8 mouse cellular contexts compared by ENCODE assay signal in genomic region chr13:111944089-111944406, GRCm38 (mm10).
DNase-seq lines count a peak whose midpoint lies in the region; ATAC-seq and TF ChIP-seq lines count a peak whose summit lies in the region.

No protein-coding gene starts in this region.

- peaks cover 53% of the 10 kb centered on the region for H3K4me1 ChIP-seq in E14TG2a.4 (replicated peaks; ENCODE audit: low read depth, low read length)
- peaks cover 11% of the 10 kb centered on the region for H3K4me1 ChIP-seq in hindbrain, embryonic 10.5 days (replicated peaks)

- H3K36me3 ChIP-seq in E14TG2a.4 (ENCODE audit: insufficient read depth, low read length) = no peaks in the 10 kb centered on the region
- H3K36me3 ChIP-seq in hindbrain, embryonic 10.5 days = no peaks in the 10 kb centered on the region

- H3K4me3 ChIP-seq in E14TG2a.4 (replicated peaks; ENCODE audit: low read length) = peak overlapping the region; percentile 53
- H3K4me3 ChIP-seq in hindbrain, embryonic 10.5 days = no peak overlapping the region

- peak; percentile 66 for ATAC-seq in megakaryocyte, adult 5-6 weeks (ENCODE audit: poor library complexity, severe bottlenecking)

- no peaks in the 10 kb centered on the region for H3K9me3 ChIP-seq in E14TG2a.4 (ENCODE audit: low read length)
- H3K9me3 ChIP-seq in hindbrain, embryonic 10.5 days = no peaks in the 10 kb centered on the region

- peak overlapping the region; percentile 17; the same call in 1 of the 2 replicates for H3K27ac ChIP-seq in hindbrain, embryonic 10.5 days

- TF ChIP-seq CTCF in E14TG2a.4 (conservative IDR thresholded peaks at IDR 0.05; ENCODE audit: low read length) = no peak

- DNase-seq in cerebellum, postnatal 4 days (ENCODE audit: low spot score in 2 of 2) = peak; percentile 24 to 39
- DNase-seq in cerebellum, adult 18-20 months = no peak
- DNase-seq in hindbrain, embryonic 10.5 days (ENCODE audit: low spot score) = peak; percentile 22
- no peak for DNase-seq in thymus, postnatal 14 days
- DNase-seq in kidney, postnatal 25 days = no peak
- DNase-seq in adrenal gland, postnatal 14 days = no peak

- H3K27me3 ChIP-seq in E14TG2a.4 (ENCODE audit: insufficient read depth, low read length) = peaks cover 20% of the 10 kb centered on the region
- no peaks in the 10 kb centered on the region for H3K27me3 ChIP-seq in hindbrain, embryonic 10.5 days (ENCODE audit: insufficient read depth, poor library complexity, severe bottlenecking)

- 7% methylated on average over 5 of the region's 5 CpGs for WGBS in hindbrain, embryonic 10.5 days

Comparison
In these comparisons a context has a peak if more than half of its experiments do, and no peak if none do; other contexts are left out.
1. DNase-seq: peak in cerebellum, postnatal 4 days (2 of 2) and hindbrain, embryonic 10.5 days (single experiment); none in cerebellum, adult 18-20 months (0 of 2), thymus, postnatal 14 days (single experiment), kidney, postnatal 25 days (0 of 2) and adrenal gland, postnatal 14 days (single experiment).